Comparison of ENCODE assay signal across 28 mouse cellular contexts in the genomic region with DNA sequence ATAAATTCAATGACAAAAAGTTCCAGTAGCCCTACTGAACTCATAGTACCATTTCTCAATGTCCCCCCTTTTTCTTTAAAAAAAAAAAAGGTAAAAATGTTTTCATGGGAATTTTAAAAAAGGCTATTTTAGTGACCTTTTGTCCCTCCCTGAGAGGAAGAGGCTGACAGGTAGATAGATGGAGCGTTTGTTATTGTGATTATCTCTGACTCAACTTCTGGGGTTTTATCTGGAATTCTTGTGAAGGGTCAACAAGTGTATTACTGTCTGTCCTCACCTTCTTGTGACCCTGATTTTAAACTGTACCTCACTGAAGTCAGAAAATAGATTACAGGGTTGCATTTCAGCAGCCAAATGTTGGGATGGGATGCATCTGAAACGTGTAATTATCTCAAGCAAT.
DNase-seq lines count a peak whose midpoint lies in the region; ATAC-seq and TF ChIP-seq lines count a peak whose summit lies in the region.
"Had no signal": no experiment of that assay in that cellular context is flagged by ENCODE, and none has a peak within 500 bp of the region (broad histone marks: within the 10 kb centered on the region; RNA-seq: fewer than 3 reads in every experiment).

No protein-coding gene starts in this region.

- H3K79me2 ChIP-seq in C2C12 (ENCODE audit: control insufficient read depth, insufficient read depth), result no peaks in the 10 kb centered on the region

- H3K27me3 ChIP-seq in kidney, adult 2 months (replicated peaks; ENCODE audit: control insufficient read depth, insufficient read depth, low read length), result no peaks in the 10 kb centered on the region
- H3K27me3 ChIP-seq in kidney, embryonic 15.5 days, result no peaks in the 10 kb centered on the region
- no peaks in the 10 kb centered on the region for H3K27me3 ChIP-seq in C2C12 (ENCODE audit: control insufficient read depth, insufficient read depth, insufficient read length)
- H3K27me3 ChIP-seq: embryonic facial prominence, embryonic 12.5 days; embryonic facial prominence, embryonic 15.5 days; heart, embryonic 12.5 days; heart, embryonic 15.5 days had no signal

- no peak overlapping the region for H3K4me2 ChIP-seq in kidney, embryonic 15.5 days
- H3K4me2 ChIP-seq: embryonic facial prominence, embryonic 12.5 days; embryonic facial prominence, embryonic 15.5 days; heart, embryonic 12.5 days; heart, embryonic 15.5 days; hindbrain, embryonic 14.5 days had no signal

- no peaks in the 10 kb centered on the region for H3K79me3 ChIP-seq in C2C12 (ENCODE audit: low read depth)

- ATAC-seq in kidney, embryonic 15.5 days (replicated peaks; ENCODE audit: low FRiP score), result no peak
- ATAC-seq: activated CD4-positive, CD25-positive, alpha-beta regulatory T cell, adult 4 months; forebrain, embryonic 14.5 days; forebrain, postnatal 0 days; hindbrain, postnatal 0 days; inflammation-experienced regulatory T-cells, adult 6 months had no signal

- no peak overlapping the region for H3ac ChIP-seq in C2C12 (ENCODE audit: control insufficient read depth, insufficient read length, low read depth)

- H3K4me3 ChIP-seq in kidney, adult 2 months (ENCODE audit: insufficient read depth, low read depth, low read length), result no peak overlapping the region
- no peak overlapping the region for H3K4me3 ChIP-seq in kidney, embryonic 15.5 days (replicated peaks)
- no peak overlapping the region for H3K4me3 ChIP-seq in C2C12 (ENCODE audit: insufficient read depth, poor library complexity, severe bottlenecking)
- H3K4me3 ChIP-seq: embryonic facial prominence, embryonic 12.5 days; embryonic facial prominence, embryonic 15.5 days; gastrocnemius, adult 2 months; heart, embryonic 12.5 days; heart, embryonic 15.5 days; hindbrain, embryonic 10.5 days had no signal

- 51% methylated on average over 2 of the region's 2 CpGs for WGBS in kidney, adult 2 months
- 24% methylated on average over 2 of the region's 2 CpGs for whole genome bisulfite sequencing in kidney, embryonic 15.5 days

- TF ChIP-seq CTCF in kidney, adult 2 months (conservative IDR thresholded peaks at IDR 0.05; ENCODE audit: insufficient read depth, insufficient read length, low read depth, low read length), result no peak
- TF ChIP-seq CTCF in C2C12 (IDR thresholded peaks at IDR 0.05; ENCODE audit: control insufficient read depth, insufficient read depth, insufficient read length), result no peak

- no peak overlapping the region for H3K9ac ChIP-seq in kidney, embryonic 15.5 days
- H3K9ac ChIP-seq: embryonic facial prominence, embryonic 12.5 days; embryonic facial prominence, embryonic 15.5 days; forebrain, postnatal 0 days; heart, embryonic 12.5 days; heart, embryonic 15.5 days; hindbrain, embryonic 14.5 days had no signal

- DNase-seq in kidney, adult 2 months, result peak; percentile 72
- peak; percentile 37 for DNase-seq in kidney, postnatal 14 days
- DNase-seq in kidney, adult 18-20 months, result no peak
- no peak for DNase-seq in ovary, postnatal 10 days (ENCODE audit: low spot score)
- DNase-seq: adrenal gland, adult 8-10 months; adrenal gland, postnatal 25 days; cerebellum, adult 11-12 months; cerebellum, adult 8-10 months; cerebellum, postnatal 10 days; cerebellum, postnatal 36 days; forebrain, postnatal 0 days; gastrocnemius, adult 2 months; gastrocnemius, postnatal 14 days; heart, adult 18-20 months; heart, postnatal 10 days; heart, postnatal 36 days had no signal

- no peaks in the 10 kb centered on the region for H3K9me3 ChIP-seq in kidney, embryonic 15.5 days (replicated peaks)
- H3K9me3 ChIP-seq: embryonic facial prominence, embryonic 12.5 days; embryonic facial prominence, embryonic 15.5 days; heart, embryonic 12.5 days; heart, embryonic 15.5 days; hindbrain, embryonic 10.5 days had no signal

- no peaks in the 10 kb centered on the region for H3K36me3 ChIP-seq in kidney, adult 2 months (ENCODE audit: control insufficient read depth, insufficient read depth, low read length)
- no peaks in the 10 kb centered on the region for H3K36me3 ChIP-seq in kidney, embryonic 15.5 days
- H3K36me3 ChIP-seq in C2C12 (ENCODE audit: control insufficient read depth, insufficient read depth), result no peaks in the 10 kb centered on the region
- H3K36me3 ChIP-seq: embryonic facial prominence, embryonic 12.5 days; embryonic facial prominence, embryonic 15.5 days; heart, embryonic 12.5 days; heart, embryonic 15.5 days; hindbrain, embryonic 10.5 days had no signal

- H3K27ac ChIP-seq in kidney, adult 2 months (ENCODE audit: insufficient read depth, low read depth, low read length), result no peak overlapping the region
- no peak overlapping the region for H3K27ac ChIP-seq in kidney, embryonic 15.5 days
- H3K27ac ChIP-seq: embryonic facial prominence, embryonic 12.5 days; embryonic facial prominence, embryonic 15.5 days; gastrocnemius, adult 2 months; heart, embryonic 15.5 days; hindbrain, embryonic 10.5 days; hindbrain, embryonic 14.5 days; hindbrain, postnatal 0 days had no signal

- H3K4me1 ChIP-seq in kidney, adult 2 months (ENCODE audit: control insufficient read depth, insufficient read depth, low read length), result no peaks in the 10 kb centered on the region
- no peaks in the 10 kb centered on the region for H3K4me1 ChIP-seq in kidney, embryonic 15.5 days
- H3K4me1 ChIP-seq: embryonic facial prominence, embryonic 12.5 days; embryonic facial prominence, embryonic 15.5 days; heart, embryonic 12.5 days; heart, embryonic 15.5 days; hindbrain, embryonic 10.5 days had no signal

- TF ChIP-seq POLR2A in kidney, adult 2 months (IDR thresholded peaks at IDR 0.05; ENCODE audit: low read depth, low read length), result no peak

TF ChIP-seq in C2C12, 6 proteins besides CTCF, POLR2A, EP300 and RAD21:
- peak; percentile 5 for TF ChIP-seq FOSL1 (IDR thresholded peaks at IDR 0.05; ENCODE audit: insufficient read depth, low read length, poor library complexity, severe bottlenecking)
- no peak for TF ChIP-seq MYOG (IDR thresholded peaks at IDR 0.05; ENCODE audit: control insufficient read depth, extremely low read depth, insufficient read length)

Comparison
In these comparisons a context has a peak if more than half of its experiments do, and no peak if none do; other contexts are left out.
1. DNase-seq: peak in kidney, adult 2 months (single experiment) and kidney, postnatal 14 days (single experiment); none in kidney, adult 18-20 months (single experiment) and ovary, postnatal 10 days (single experiment).